Mouse (Mus musculus) WW6 (cell line): ENCODE results near the gene Eci3.
"Not testable (repeated sequence)": the region's sequence is repeated elsewhere in the genome, so short reads cannot be mapped to it uniquely, and the experiment has no call there.

Experiments used
- DNase-seq: peaks from one replicate; pipeline ENCODE4 v3.0.0-alpha.2; 2013; ENCODE audit warnings: low read depth, low spot score

The Eci3 gene

DNA sequence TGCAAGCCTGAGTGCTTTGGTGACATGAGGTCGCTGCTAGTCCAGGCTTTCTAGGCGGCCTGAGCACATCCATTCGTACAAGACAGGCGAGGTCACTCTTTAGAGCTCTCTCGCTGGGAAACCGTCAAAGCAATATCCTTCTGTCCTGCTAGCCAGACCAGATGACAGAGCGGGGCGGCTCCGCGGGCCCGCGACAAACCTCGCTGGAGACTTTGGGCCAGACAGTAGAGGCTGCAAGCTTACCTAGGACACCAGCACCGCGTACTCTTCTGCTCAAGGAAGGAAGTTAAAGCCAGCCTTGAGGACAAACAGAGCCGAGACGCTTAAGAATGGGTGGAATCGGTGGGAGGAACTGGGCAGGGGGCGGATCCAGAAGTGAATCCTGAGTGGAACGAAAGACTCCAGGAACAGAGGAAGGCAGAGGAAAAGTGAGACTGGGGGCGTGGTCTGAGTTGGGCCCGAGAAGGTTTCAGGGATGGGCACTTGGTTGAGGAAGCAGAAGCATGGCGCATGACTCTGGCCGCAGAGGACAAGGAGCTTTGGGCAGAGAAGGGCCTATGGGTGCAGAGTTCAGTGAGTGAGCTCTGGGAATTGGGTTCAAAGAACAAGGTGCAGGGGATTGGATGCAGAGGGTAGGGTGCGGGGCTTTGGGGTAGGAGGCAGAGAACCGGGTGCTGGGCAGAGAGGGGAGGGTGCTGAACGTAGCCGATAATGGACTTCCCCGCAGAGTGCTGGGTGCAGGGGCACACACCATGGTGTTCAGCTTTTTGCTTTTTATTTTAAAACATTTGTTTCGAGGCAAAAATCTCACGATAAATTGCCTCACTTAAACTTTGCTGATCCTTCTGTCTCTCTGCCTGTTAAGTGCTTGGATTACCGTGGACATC, at the start of gene Eci3:
Gene Eci3 (minus strand): TSS at position 300 of the 887 bp plus-strand sequence.
- DNase-seq = no peak

DNA sequence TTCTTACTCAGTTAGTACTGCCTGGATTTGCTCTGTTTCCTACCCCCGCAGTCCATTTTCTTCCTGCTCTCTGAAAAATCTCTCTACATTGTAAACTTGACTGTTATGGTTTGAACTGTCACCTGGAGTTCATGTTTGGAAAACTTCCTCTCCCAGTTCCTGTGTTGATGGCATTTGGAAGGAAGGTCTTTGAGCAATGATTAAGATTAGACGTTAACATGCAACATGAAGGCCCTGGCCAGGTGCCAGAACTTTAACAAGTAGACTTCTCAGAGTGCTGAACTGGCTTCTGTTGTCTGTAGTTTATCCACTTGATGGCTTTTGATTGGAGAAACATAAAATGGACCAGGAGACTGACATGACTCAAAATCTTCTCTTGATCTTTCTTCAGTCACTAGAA, 32.3 kb upstream of the Eci3 start:
- no peak for DNase-seq

- peak; percentile 84 for DNase-seq
Measured at GRCm38 (mm10) chr13:34993983-34994811, 30.6 kb upstream of the Eci3 start.

DNA sequence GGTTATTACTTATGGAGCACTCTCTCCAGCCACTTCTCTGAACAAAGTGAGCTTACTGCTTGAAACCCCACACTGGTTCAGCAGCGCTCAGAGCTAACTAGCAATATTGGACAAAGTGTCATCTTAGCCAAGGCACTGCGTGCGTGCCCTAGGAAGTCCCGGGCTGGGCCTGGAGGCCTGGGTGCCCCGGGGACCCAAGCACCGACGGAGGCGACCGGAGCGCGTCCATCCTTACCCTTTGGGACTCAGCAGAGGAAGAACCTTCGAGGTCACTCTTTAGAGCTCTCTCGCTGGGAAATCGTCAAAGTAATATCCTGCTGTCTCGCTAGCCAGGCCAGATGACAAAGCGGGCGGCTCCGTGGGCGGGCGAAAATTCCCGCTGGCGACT, 30.0 kb upstream of the Eci3 start:
- no peak for DNase-seq

GRCm38 (mm10) chr13:34993085-34993484, 29.5 kb upstream of the Eci3 start:
- no peak for DNase-seq

DNA sequence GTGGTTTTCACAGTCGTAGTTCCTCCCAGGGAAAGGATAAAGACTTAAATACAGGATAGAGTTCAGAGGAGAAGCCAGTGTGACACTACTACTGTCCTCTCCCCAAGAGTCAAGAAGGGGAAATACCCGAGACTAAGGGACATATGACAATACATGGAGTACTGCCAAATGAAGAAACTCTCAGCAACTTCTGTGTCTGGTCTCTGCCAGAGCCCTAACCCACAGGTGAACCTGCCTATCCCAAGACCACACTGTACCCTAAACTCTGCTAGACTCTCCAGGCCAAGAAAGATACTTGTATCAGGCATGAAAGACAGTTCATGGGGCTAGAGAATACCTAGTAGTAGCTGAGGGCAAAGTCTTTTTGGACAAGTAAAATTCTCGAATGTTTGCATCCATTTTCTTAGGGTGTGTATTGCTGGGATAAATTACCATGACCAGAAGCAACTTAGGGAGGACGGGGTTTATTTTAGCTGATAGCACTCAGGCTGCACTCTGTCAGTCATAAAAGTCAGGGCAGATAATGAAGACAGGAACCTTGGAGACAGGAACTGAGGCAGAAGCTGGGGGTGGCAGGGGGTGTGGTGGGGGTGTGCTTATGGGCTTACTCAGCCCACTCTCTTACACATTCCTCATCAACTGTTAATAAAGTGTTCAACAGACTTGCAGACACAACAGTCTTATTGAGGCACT, 28.1 kb upstream of the Eci3 start:
- DNase-seq = no peak

- DNase-seq = not testable (repeated sequence)
Measured at GRCm38 (mm10) chr13:34983479-34983878, 19.9 kb upstream of the Eci3 start.

DNA sequence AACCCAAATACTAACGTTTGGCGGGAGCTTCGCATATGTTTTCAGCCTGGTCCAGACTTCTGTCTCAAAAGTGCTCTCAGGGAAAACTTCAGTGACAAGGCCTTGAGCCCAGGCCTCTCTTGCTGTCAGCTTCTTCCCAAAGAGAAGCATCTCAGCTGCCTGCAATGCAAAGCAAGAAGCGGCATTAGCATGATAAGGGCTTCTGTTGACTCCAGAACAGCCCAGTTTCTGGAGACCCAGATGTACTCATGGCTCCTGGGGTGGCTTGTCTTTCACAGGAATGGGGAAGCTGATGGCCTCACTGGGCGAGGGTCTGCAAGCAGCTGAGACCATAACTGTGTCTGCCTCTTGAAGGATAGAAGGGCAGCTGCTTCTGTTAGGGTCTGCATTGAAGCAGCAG, 15.0 kb upstream of the Eci3 start:
- not testable (repeated sequence) for DNase-seq

GRCm38 (mm10) chr13:34977410-34977809, 13.8 kb upstream of the Eci3 start:
- DNase-seq = no peak

DNA sequence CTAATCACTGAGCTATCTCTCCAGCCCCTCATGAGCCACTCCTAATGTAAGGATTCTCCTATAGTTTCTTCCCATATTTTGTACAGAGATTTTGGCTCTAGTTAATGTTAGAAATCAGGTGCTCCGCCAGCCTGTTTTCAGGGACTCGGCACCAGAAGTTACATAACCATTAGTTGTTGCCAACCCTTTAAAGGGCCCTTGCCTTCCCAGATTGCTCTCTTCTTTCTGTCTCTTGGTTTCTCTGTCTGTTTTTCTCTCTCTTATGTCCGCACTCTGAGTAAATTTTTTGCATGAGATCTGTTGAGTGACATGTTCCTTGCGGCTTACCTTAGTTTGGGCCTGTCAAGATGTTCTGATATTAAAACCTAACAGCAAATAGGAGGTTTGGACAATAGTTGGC, 12.5 kb upstream of the Eci3 start:
- DNase-seq = no peak

DNA sequence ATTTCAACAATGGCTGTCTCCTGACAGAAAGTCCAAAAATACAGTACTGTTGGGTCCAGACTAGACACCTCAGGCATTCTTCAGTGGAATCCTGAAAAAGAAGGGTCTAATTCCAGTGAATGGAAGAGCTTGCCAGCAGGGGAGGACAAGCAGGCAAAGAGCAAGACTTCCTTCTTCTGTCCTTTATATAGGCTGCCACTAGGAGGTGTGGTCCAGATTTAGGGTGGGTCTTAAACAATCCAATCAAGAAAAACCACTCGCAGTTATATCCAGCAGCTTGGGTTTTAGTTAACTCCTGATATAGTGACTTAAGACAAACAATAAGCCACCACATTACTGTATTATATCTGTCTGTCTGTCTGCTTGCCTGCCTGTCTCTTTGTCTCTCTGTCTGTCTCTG, 10.2 kb upstream of the Eci3 start:
- DNase-seq = no peak

- DNase-seq = no peak
Measured at GRCm38 (mm10) chr13:34973149-34973548, 9.5 kb upstream of the Eci3 start.

GRCm38 (mm10) chr13:34972456-34972855, 8.8 kb upstream of the Eci3 start:
- not testable (repeated sequence) for DNase-seq

DNA sequence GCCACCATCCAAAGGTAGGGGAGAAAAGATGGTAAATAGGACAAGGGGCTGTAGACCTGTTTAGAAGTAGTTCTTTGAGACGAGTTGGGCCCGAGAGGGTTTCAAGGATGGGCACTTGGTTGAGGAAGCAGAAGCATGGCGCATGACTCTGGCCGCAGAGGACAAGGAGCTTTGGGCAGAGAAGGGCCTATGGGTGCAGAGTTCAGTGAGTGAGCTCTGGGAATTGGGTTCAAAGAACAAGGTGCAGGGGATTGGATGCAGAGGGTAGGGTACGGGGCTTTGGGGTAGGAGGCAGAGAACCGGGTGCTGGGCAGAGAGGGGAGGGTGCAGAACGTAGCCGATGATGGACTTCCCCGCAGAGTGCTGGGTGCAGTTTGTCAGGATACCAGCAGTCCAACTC, 2.0 kb upstream of the Eci3 start:
- DNase-seq = not testable (repeated sequence)

DNA sequence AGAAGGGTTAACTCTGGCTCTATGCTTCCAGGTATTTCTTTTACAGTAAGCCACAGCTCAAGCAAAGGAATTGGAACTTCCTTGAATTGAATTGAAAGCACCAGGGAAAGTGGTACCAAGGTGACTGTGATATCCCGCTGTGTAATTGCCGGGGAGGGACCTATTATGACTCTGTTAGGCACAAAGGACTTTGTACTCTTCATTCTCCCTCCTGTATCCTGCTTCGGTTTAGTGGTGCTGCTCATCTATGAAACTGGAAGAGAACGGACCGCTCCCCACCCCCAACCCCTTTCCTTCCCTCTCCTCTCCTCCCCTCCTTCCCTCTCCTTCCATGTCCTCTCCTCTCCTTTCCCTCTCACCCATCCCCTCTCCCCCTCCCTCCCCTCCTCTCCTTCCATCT, 1.3 kb upstream of the Eci3 start:
- DNase-seq = peak; percentile 22

- no peak for DNase-seq
Measured at GRCm38 (mm10) chr13:34964419-34964818, 809 bp upstream of the Eci3 start.

DNA sequence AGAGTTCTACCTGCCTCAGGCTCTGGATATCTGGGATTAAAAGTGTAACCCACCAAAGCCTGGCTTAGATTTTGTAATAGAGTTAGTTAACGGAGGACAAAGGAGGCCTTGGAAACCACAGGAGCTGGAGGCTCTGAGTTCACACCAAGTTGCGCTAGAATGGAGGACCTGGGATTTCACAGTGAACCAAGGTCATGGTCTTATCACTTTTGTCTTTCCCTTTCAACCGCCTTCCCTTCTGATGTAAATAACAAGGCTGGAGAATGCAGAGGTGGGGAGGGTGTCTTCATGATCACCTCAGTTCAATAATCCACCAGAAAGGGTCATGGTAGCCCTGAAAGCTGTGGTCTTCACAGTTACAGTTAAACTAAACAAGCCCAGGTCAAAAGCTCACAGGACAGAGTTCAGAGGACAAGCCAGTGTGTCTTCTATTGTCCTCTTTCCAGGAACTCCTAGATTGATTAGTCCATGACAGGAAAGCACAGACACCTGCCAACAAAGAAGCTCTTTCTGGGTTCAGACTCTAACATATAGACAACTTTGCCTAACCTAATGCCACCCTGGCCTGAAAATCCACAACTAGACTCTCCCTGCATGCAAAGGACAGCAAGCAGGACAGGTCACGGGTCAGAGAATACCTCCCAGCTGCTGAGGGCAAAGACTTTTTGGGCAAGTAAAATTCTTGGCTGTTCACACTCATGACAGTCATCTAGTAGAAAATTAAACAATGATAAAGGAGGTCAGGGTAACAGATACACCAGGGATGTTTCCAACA, 2.4 kb downstream of the Eci3 start:
- no peak for DNase-seq

DNA sequence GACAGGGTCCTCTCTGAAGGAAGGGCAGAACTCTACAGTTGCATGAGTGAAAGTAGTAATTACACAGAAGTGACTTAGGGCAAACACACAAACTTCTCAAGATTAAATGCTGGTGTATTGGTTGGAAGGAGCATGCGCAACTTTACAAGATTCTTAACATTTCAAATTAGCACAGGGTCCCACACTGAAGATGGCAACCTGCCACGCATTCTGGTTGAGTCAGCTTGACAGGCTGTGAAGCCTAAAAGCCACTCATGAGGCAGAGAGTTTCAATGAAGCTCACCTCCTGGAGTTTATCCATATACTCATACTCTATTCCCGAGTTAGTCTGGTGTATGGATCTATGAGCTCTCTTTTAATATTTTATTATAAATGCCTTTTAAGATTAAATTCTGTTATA, 5.5 kb downstream of the Eci3 start:
- DNase-seq = not testable (repeated sequence)

DNA sequence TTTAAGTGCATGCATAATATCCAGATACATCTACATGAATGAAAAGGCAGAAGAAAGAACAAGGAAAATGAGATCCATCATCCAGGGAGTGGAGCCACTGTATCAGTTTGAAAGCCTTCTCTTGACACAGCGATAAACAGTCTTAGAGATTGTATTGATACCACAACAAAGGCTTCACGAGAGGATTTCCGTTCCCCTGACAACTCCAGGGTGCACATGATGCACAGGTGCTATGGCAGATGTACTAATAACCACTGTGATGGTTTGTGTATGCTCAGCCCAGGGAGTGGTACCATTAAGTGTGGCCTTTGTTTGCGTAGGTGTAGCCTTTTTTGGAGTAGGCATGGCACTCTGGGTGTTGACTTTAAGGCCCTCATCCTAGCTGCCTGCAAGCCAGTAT, 6.7 kb downstream of the Eci3 start:
- DNase-seq = no peak

GRCm38 (mm10) chr13:34951437-34951836, 12.2 kb downstream of the Eci3 start:
- DNase-seq = not testable (repeated sequence)

GRCm38 (mm10) chr13:34942370-34942769, 21.2 kb downstream of the Eci3 start:
- DNase-seq = no peak
